Mouse (Mus musculus) heart, embryonic 12.5 days (tissue): ENCODE measurements at regions not wholly inside any gene's neighbourhood (a gene's known extent, or its start where the extent isn't known, plus 50 kb on each side); places are given as distances from the start of the nearest gene placed in this dataset.

Source experiments
- ATAC-seq: fragments of 200-750 bp; cut with Nextera tagmentation; 2 replicates; pipeline ENCODE4 v1.8.0; 2017; ENCODE audit warnings: moderate TSS enrichment, moderate library complexity; ENCODE audit not compliant: insufficient number of reproducible peaks, low FRiP score
- H3K27ac ChIP-seq: fragments of 300-500 bp; sonication (generic); 2 replicates; pipeline ENCODE4 v1.5.1; 2016; ENCODE audit warnings: mild to moderate bottlenecking, moderate library complexity; ENCODE audit not compliant: poor library complexity, severe bottlenecking
- H3K27me3 ChIP-seq: fragments of 300-500 bp; sonication (generic); replicated peaks from 2 replicates; pipeline ENCODE4 v1.6.1; 2016; ENCODE audit warnings: mild to moderate bottlenecking, moderate library complexity
- H3K36me3 ChIP-seq: fragments of 300-500 bp; sonication (generic); 2 replicates; pipeline ENCODE4 v1.6.1; 2016; ENCODE audit warnings: mild to moderate bottlenecking, moderate library complexity
- H3K4me1 ChIP-seq: fragments of 300-500 bp; sonication (generic); replicated peaks from 2 replicates; pipeline ENCODE4 v1.6.1; 2016; ENCODE audit warnings: mild to moderate bottlenecking
- H3K4me2 ChIP-seq: fragments of 300-500 bp; sonication (generic); 2 replicates; pipeline ENCODE4 v1.6.1; 2016; ENCODE audit warnings: mild to moderate bottlenecking, moderate library complexity
- H3K4me3 ChIP-seq: fragments of 300-500 bp; sonication (generic); 2 replicates; pipeline ENCODE4 v1.5.1; 2016; ENCODE audit warnings: mild to moderate bottlenecking
- H3K9ac ChIP-seq: fragments of 300-500 bp; sonication (generic); 2 replicates; pipeline ENCODE4 v1.6.1; 2016; ENCODE audit warnings: mild to moderate bottlenecking, moderate library complexity
- H3K9me3 ChIP-seq: fragments of 300-500 bp; sonication (generic); replicated peaks from 2 replicates; pipeline ENCODE4 v1.6.1; 2016; ENCODE audit warnings: mild to moderate bottlenecking, moderate library complexity
- WGBS: fragments of 180-500 bp; shearing (Covaris S2); methylation state at CpG from one replicate; pipeline ENCODE4 v1.1.7; 2016; 5-methylcytosine and 5-hydroxymethylcytosine counted together

DNA sequence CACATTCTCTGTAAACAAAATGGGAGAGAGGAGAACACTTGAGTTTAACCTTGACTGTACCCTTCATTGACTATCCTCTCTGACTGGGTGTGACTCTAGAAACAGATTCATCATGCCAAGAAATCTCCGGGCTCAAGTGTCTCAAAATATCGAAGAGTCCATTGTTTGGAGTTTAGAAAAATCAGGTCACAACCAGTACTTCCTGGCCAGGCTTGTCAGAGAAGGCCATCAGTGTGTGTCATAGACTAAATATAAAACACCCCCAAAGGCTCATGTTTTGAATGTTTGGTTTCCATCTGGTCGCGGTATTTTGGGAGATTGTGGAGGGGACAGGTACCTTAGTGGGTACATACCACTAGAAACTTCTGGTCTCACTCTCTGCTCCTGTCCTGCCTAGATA, 58.6 kb upstream of the Dapl1 start:
- Histone ChIP-seq H3K9ac (no peak overlapping the region), H3K9me3 (no peaks in the 10 kb centered on the region), H3K4me3 (no peak overlapping the region), H3K27me3 (no peaks in the 10 kb centered on the region), H3K36me3 (no peaks in the 10 kb centered on the region), H3K4me1 (peaks cover 6% of the 10 kb centered on the region; the same call in 1 of the 2 replicates), H3K27ac (no peak overlapping the region), H3K4me2 (no peak overlapping the region)
- WGBS, result 84% methylated on average over 4 of the region's 4 CpGs
- no peak for ATAC-seq

DNA sequence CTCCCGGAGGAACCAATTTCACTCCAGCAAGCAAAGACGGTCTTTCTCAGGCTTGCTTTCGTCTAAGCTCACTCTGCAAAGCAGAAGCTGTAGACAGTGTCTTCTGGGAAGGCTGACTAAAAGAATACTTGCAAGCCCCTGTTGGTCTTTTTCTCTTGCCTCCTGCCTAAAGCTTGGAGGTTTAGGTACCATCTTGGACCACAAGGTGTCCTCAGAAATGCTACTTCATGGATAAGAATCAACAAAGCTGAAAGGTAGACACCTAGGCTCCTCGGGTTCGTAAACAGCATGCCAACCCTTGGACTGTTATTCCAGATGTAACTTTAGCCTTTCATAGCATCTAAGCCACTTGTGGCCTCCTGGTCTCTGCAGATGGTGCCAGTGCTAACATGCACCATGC, 53.0 kb upstream of the Dapl1 start:
- no peak overlapping the region for H3K9ac ChIP-seq
- WGBS, result 81% methylated on average over 5 of the region's 5 CpGs
- no peak overlapping the region for H3K4me2 ChIP-seq
- no peaks in the 10 kb centered on the region for H3K27me3 ChIP-seq
- H3K9me3 ChIP-seq, result peaks cover 4% of the 10 kb centered on the region; the same call in 1 of the 2 replicates
- H3K27ac ChIP-seq, result no peak overlapping the region
- H3K36me3 ChIP-seq, result no peaks in the 10 kb centered on the region
- no peak for ATAC-seq
- H3K4me3 ChIP-seq, result no peak overlapping the region
- 0 out of 2 replicates have a peak, but pooled peaks cover 5% of the 10 kb centered on the region for H3K4me1 ChIP-seq

DNA sequence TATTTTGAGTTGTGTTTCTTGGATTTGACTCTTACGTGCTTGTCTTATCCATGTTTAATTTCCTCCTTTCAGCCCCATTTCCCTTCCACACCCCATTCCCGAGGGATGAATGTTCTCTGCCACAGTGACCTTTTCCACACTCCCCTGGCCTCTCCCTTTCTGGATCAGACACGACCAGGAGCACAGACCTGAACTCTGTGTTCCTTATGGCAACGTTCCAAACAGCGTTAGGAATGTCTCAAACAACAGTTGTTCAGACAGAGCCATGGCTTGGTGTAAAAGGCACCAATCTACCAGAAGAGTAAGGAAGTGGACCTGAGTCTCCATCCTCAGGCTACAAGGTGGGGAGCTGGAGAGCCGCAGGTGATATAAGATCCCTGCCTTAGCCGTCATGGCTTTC, 52.6 kb upstream of the Dapl1 start:
- WGBS, result 58% methylated on average over 7 of the region's 7 CpGs
- peak; percentile 77 for ATAC-seq
- Histone ChIP-seq H3K36me3 (no peaks in the 10 kb centered on the region), H3K27ac (no peak overlapping the region), H3K9me3 (peaks cover 4% of the 10 kb centered on the region; the same call in 1 of the 2 replicates), H3K4me3 (no peak overlapping the region), H3K9ac (no peak overlapping the region), H3K4me1 (0 out of 2 replicates have a peak, but pooled peaks cover 5% of the 10 kb centered on the region), H3K27me3 (no peaks in the 10 kb centered on the region), H3K4me2 (no peak overlapping the region)
